Mouse (Mus musculus): ENCODE measurements around the gene Utp14b.

DNA sequence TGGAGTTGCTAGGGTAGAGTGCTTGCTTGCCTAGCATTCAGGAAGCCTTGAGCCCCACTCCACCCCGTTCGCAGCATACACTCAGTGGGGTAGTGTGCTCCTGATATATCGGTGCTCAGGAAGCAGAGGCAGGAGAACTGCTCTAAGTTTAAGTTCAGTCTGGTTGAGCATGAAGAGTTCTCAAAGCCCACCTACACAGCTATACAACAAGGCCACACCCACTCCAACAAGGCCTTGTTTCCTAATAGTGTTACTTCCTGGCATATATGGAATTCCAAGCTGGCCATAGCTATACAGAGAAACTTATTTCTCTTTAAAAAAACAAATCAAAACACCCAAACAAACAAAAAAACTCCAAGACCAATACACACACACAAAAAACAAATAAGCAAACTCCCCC is 16.0 kb upstream of the Utp14b start:
- no peak for TF ChIP-seq CTCF (IDR thresholded peaks at IDR 0.05; ENCODE audit: low read depth)
- no peak for TF ChIP-seq EP300 (optimal IDR thresholded peaks at IDR 0.05)
